Mouse (Mus musculus) cerebellum, postnatal 4 days (tissue): ENCODE results near the gene AL732309.1.

Experiments
- DNase-seq, 2 experiments: peaks; one replicate each; pipeline ENCODE4 v3.0.0; 2022; ENCODE audit warnings: low spot score in 2 of 2, mixed read lengths in 1 of 2

AL732309.1 gene

GRCm38 (mm10) chr2:25240310-25240709, 6.4 kb downstream of the AL732309.1 start:
- DNase-seq: no peak

GRCm38 (mm10) chr2:25239766-25240165, 6.9 kb downstream of the AL732309.1 start:
- DNase-seq: no peak

DNA sequence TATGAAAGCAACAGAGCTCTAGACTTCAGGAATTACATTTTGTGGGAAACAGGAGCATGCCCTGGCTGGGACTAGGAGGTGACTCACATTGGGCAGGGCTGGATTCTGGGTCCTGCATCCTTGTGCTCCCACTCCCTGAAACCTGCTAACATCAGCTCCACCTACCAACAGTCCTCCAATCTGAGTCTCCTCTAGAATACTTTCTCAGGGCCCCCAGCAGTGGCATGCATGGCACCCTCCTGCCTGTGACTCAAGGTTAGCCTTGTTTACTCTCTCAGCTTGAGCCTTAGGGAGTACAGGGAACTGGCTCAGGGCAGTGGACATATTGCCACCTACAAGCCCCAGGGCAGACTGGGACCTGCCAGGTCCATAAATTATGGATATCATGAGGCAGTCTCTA, 8.6 kb downstream of the AL732309.1 start:
- DNase-seq: no peak

DNA sequence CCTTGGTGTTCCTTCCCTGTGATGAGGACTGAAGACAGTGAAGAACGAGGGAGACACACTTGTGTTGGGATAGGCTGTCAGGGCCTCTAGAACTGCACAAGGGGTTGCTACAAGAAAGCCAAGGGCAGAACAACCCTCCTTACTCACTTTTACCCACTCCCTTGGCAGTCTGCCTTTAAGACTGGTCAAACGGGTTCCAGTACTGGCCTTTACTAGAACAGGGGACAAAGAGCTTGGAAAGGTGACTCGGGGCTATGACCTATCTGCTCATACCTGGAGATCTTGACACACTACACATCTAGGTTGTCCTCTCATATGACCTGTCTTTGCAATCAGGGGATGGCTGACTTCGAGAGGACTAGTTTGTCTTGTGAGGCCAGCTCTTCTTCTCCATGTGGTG, 9.1 kb downstream of the AL732309.1 start:
- DNase-seq: no peak

DNA sequence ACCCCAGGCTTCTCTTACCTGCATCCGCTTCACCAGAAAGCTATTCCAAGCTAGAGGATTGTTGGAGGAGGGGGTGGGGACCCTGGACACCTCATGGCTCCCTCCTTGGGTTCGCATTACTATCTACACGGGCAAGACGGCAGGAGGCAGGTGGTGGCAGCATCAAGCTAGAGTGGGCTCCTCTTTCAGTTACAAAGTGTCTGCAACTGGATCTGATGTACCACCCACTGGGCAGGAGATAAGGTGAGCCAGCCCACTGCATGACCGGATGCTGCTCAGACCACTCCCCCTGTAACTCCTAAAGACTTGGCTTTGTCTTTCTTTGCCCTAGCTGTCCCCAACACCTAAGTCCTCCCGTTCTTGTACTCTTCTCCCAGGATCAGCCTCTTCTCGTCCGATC, 10.0 kb downstream of the AL732309.1 start, which contains the start of gene Rnf224:
Gene Rnf224, minus strand, starts transcription at position 174 of the 400 bp plus-strand sequence.
- no peak for DNase-seq

DNA sequence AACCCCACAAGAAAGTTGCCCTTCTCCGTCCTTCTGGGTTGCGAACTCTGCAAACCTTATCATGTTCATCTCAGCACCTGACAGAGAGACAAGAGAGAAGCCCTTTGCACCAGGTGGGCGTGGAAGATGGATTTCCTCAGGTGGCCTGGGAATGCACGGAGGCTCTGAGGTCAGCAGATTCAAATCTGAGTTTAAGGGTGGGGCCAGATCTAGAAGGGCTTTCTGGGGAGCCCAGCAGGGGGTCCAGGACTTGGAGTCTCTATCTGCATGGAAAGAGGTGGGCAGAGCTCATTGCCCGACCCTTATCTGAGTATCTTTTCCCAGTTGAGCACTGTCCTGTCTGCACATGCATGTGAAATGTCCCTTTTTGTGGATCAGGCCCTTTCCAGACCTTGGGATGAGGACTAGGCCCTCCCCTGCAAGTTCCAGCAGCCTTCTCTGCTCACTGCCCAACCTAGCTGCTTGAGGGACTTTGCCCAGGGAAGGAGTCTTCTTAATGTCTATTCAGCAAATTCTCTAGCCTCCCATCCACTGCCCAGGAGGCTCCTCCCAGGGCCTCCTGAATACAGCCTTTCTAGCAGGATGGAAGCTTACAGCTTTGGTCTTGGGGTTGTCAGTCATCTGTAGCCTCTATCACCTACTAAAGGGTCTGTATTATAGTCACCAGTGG, 12.0 kb downstream of the AL732309.1 start:
- no peak for DNase-seq

DNA sequence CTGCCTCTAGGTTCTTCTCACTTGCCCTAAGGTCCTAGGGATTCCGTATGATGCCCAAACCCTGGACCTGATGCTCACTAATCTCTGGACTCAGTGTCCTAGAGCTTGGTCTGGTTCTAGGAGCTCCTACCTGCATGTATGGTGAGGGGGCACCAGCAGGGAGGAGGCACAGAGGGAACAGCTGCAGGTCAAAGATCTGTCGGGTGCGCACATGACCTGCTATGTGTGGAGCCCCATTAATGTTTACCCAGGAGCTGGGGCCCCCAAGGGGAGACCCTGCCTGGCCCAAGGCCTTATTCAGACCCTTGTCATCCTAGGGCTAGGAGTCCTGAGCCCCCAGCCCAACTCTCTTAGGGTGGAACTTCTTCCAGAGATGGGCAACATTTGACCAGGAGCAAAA, 12.6 kb downstream of the AL732309.1 start, which contains the start of gene Slc34a3:
Gene Slc34a3, minus strand, starts transcription at position 315 of the 400 bp plus-strand sequence.
- no peak for DNase-seq

DNA sequence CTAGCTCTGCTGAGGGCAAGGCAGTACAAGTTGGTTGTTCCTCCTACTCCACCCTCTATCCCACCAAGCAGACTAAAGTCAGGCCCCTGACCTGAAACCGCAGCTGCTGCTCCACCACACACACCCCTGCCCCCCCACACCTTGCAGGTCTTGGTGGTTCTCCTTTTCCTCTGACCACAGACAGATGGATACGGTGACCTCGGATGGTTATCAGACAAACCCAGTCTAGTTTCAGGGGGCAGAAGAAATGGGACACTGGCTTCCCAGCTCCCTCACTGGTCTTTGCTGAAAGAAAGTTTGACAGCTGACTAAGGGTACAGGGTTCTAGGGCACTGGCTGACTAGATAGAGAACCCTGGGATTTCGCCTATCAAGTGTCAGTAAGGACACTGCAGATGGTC, 13.2 kb downstream of the AL732309.1 start:
- no peak for DNase-seq

DNA sequence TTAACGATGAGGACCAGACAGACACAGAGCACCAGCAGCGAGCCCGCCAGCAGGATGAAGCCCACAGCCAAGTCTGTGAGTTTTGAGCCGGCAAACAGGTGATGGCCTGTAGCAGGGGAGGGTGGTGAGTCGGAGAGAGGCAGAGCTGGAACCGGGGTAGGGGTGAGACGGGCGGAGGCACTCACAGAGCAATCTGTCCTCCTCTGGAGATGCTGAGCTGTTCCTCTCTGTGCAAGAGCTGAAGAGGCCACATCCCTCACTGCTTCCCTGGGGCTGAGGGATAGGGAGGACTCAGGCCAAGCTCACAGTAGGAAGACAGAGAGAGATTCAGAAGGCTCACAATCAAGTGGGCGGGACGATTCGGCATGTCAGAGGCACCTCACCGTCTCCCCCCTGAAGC, 15.6 kb downstream of the AL732309.1 start:
- DNase-seq: no peak

GRCm38 (mm10) chr2:25230581-25230980, 16.1 kb downstream of the AL732309.1 start:
- no peak for DNase-seq

GRCm38 (mm10) chr2:25229582-25229981, 17.1 kb downstream of the AL732309.1 start:
- DNase-seq: no peak

DNA sequence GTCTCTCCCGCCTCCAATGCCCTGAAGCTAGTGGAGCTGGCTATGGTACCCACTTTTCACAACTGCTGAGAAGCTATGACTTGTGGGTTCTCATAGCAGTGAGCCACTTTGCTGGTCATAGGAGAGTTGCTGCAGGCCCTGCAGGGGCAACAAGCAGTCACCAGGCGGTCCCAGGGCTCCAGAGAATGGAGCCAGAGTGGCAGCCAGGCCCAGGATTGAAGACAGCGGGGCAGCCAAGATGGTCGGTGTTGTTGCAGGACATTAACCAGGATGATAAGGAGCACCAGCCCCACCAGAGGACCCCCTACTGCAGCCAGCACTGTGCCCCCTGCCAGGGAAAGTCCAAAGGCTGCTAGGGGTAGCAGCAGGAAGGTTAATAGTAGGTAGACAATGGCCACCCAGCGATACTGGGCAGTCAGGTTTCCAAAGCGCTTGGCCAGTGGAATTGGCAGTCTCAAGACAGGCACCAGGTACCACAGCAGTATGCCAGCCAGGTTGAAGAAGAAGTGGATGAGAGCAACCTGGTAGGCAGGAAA, 17.6 kb downstream of the AL732309.1 start:
- no peak for DNase-seq

GRCm38 (mm10) chr2:25228431-25228889, 18.2 kb downstream of the AL732309.1 start:
- peak; percentile 64 to 80 for DNase-seq

GRCm38 (mm10) chr2:25227406-25227805, 19.3 kb downstream of the AL732309.1 start:
- no peak for DNase-seq

GRCm38 (mm10) chr2:25226864-25227263, 19.8 kb downstream of the AL732309.1 start:
- peak in 1 of 2 experiments; percentile 10 for DNase-seq

GRCm38 (mm10) chr2:25225811-25226379, 20.8 kb downstream of the AL732309.1 start:
- no peak for DNase-seq

GRCm38 (mm10) chr2:25224766-25225752, 21.6 kb downstream of the AL732309.1 start:
- DNase-seq: peak; percentile 92 to 95

GRCm38 (mm10) chr2:25224492-25224765, 22.2 kb downstream of the AL732309.1 start, which contains the start of gene Tubb4b:
Gene Tubb4b, minus strand, starts transcription at chr2:25224702.
- DNase-seq: no peak

DNA sequence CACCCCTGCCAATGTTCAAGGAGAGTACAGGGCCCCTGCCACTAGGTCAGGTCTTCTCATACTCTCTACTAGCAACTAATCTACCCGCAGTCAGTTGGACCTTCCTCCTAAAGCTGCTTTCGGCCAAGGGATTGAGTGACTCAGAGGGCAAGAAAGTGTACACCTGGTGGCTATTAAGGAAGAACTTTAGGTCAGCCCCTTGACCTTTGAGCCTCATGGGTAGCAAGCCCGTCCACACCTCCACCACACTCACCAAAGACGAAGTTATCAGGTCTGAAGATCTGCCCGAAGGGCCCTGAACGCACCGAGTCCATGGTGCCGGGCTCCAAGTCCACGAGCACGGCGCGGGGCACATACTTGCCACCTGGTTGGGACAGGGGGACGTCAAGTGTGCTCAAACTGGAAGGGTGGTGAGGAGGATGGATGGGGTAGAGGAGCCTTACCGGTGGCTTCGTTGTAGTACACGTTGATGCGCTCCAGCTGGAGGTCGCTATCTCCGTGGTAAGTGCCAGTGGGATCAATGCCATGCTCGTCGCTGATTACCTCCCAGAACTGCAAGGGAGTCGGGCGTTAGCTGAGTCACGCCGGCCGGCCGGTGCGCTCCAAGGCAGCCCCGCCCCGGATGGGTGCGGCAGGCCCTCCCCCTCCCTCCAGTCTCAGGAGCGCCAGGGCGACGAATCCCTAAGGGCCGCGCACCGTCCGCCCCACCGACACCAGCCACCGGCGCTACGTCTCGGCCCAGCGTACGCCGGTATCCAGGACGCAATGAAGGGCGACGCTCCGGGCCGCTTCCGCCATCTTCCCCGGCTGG, 22.8 kb downstream of the AL732309.1 start:
- no peak for DNase-seq

GRCm38 (mm10) chr2:25221331-25221772, 25.3 kb downstream of the AL732309.1 start:
- DNase-seq: no peak

DNA sequence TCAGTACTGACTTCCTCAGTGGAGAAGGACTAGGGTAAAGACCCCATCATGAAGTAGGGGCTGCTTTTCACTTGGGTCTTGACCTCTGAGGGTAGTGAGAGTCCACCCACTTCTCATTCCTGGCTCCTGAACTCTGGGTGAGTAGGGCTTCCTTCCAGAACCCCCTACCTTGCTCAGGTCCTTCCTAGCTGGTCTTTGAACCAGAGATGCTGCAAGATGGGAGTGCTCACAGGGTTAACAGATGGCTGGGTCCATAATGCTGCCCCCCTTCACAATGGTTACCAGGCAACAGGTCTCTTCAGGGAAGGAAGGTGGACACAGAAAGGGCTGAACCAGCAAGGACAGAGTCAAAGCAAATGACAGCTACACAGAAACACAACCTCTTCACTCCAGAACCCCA, 28.2 kb downstream of the AL732309.1 start, which contains the start of gene Fam166a:
Gene Fam166a, plus strand, starts transcription at position 301 of the 400 bp plus-strand sequence.
- DNase-seq: no peak
